Mouse (Mus musculus): ENCODE measurements around the gene Fut1.
"Not testable (repeated sequence)": the region's sequence is repeated elsewhere in the genome, so short reads cannot be mapped to it uniquely, and the experiment has no call there.

The Fut1 gene

DNA sequence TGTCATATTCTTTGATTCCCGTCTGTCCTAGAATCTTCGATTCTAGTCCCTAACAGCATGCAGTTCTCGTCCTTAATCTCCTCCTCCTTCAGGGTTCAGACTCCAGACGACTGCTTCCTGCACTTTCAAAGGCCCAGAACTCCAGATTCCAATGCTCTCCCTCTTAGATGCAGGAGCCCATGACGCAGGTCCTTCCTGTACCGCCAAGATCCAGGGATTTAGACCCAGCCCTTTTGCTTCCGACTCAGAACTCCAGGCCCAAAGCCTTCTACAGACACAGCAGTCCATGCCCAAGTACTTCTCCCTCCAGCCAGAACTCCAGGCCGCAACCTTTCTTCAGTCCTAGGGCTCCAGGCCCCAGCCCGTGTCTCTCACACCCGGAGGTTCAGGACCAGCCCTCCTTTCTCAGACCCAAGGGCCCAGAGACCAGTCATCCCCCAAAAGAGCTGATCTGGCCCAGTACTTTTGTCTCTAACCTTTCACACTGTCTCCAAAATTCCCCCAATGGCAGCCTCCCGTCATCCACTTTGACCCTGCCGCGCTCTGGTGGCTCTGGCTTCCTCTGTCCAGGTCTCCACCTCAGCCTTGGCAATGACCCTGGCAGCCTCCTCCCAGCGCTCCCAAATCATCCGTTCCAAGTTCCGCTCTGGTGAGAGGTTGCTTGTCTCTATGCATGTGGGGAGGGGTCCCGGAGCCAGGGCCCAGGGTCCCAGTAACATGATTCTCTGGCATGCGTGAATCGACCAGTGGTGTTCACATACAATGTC is 23.3 kb downstream of the Fut1 start:
- peak in 1 of 2 experiments; percentile 38 for DNase-seq

DNA sequence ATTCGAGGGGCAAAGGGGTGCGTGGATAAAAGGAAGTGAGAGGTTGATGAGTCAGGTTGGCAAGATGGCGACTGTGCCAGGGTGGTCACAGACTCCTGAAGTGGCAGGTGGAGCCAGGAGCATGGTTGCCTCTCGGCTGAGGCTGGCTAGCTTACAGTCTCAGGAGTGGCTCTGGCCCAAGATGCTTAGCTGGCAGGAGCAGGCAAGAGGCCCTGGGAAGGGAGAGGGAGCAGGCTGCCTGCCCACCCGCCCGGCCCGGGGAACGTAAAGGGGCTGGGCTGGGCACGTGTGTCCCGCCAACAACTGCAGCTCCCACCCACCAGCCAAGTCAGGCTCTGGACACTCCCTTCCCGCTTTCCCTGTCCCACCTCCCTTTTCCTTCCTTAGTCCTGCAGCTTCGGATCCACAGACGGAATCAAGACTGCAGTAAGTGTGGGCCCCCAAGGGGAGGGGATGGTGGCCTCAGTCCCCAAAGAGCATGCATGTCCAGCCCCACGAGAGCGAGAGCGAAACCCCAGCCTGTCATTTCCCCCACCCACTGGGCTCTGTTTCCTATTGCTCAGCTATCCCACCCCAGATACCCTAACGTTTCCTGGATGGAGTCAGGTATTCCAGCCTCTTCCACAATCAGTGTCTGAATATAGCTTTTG is 24.4 kb downstream of the Fut1 start:
- DNase-seq: peak in 1 of 2 experiments; percentile 61

- DNase-seq: no peak
Measured at GRCm38 (mm10) chr7:45642083-45642482, 25.0 kb downstream of the Fut1 start.

DNA sequence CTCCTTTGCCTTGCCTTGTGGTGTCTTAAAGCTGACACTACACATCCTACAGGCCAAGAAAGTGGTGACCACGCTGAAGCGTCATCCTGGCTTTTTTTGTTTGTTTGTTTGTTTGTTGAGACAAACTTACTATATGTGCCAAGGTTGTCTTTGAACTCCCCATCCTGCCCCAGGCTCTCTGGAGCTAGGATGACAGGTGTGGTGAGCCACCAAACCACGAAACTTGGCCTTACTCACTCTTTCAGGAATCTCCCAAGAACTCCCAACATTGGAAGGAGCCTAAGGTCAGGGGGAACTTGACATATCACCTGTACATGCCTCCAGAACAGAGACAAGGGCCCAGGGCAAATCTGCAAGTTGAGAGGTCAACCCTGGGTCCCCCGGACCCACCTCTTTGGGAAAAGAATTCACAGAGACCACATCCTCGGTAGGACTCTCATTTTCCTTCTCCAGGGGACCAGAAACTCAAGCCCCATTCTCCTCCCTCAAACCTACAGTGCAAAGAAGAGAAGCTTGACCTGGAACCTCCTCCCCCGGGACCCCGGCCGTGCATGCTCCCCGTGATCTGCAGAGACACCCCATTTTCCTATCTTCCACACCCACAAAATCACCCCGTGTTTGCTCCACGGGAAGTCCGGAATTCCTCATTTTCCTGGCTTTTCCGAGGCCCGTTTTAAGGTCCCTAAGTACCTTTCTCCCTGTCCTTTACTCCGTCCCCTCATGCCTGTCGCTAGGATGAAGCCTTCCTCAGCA is 25.6 kb downstream of the Fut1 start:
- DNase-seq: no peak

GRCm38 (mm10) chr7:45643441-45644178 is 26.5 kb downstream of the Fut1 start:
- peak; percentile 97 to 99 for DNase-seq

DNA sequence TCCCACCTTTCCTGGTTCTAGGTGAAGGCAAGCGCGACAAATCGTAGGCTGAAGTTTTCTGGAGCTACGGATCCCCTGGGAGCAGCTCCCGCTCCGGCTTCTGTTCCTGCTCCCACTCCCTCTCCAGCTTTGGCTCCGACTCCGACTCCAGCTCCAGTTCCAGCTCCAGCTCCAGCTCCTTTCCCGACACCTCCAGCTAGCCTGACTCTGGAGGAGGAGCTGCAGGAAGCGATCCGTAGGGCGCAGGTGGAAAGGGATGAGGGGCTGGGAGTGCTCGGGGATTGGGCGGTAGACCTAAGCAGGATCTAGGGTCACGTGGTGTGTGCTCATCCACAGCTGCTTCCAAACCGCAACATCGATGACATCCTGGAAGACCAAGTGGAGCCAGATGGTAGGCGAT is 27.1 kb downstream of the Fut1 start:
- peak; percentile 67 to 80 for DNase-seq

- DNase-seq: no peak
Measured at GRCm38 (mm10) chr7:45644872-45645590, 27.9 kb downstream of the Fut1 start.

GRCm38 (mm10) chr7:45645591-45645971 is 28.5 kb downstream of the Fut1 start:
- no peak for DNase-seq

DNA sequence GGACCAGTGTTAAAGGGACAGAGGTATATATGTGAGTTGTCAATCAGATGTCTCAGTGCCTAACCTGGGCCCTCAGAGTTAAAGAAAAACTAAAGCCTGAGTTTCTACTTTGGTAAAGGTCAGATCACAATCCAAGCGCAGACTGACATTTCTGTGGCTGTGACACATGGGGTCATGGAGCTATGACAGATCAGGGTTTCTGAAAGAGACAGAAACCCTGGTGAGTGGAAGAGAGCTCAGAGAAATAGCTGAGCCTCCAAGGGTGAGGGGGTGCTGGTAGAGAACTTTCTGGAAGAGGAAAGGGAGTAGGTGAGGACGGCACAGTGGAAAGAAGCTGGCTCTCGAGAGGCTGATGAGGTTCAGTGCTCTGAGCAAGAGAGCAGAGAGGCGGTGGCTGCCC is 29.6 kb downstream of the Fut1 start:
- DNase-seq: no peak

GRCm38 (mm10) chr7:45649351-45649750 is 32.3 kb downstream of the Fut1 start:
- DNase-seq: no peak

GRCm38 (mm10) chr7:45650484-45650883 is 33.4 kb downstream of the Fut1 start:
- not testable (repeated sequence) for DNase-seq

DNA sequence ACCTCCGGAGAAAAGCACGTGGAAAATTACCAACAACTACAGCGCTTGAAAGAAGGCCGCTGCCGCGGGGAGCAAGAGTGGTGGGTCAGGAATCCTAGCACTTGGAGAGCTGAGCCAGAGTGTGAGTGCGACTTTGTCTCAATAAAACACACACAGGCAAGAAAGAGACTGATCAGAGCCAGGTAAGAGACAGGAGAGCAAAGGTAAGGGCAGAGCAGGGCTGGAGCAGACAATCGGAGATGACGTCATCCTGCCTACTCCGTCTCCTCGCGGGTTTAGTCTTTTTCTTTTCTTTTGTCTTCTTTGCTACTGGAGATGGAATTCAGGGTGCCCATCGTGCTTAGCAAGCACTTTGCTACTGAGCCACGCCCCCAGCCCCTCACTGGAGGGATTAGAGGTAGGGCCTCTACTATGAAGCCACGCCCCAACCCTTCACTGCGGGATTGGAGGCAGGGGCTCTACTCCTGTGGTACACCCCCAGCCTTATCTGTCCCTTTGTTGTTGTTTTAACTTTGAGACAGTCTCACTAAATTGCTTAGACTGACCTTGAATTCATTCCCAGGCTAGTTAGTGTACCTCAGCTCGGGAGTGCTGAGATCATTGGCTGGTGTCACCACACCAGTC is 37.4 kb downstream of the Fut1 start:
- DNase-seq: peak in 1 of 2 experiments; percentile 41

- no peak for DNase-seq
Measured at GRCm38 (mm10) chr7:45660746-45661478, 43.8 kb downstream of the Fut1 start.

DNA sequence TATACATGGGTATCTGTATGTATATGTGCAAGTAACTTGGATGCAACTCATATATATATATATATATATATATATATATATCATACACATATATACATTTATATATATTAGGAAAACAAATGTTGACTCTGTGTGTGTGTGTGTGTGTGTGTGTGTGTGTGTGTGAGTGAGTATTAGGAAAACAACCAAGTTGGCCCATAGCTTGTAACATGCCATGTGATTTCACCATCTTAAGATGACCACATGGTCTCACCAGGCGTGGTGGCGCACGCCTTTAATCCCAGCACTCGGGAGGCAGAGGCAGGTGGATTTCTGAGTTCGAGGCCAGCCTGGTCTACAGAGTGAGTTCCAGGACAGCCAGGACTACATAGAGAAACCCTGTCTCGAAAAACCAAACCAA is 44.6 kb downstream of the Fut1 start:
- not testable (repeated sequence) for DNase-seq

- DNase-seq: no peak
Measured at GRCm38 (mm10) chr7:45665303-45666138, 48.4 kb downstream of the Fut1 start.

- DNase-seq: no peak
Measured at GRCm38 (mm10) chr7:45666161-45666560, 49.1 kb downstream of the Fut1 start, which contains the start of gene Fut2. TSS of gene Fut2 (minus strand) at chr7:45666394.

GRCm38 (mm10) chr7:45667761-45668160 is 50.7 kb downstream of the Fut1 start:
- no peak for DNase-seq

DNA sequence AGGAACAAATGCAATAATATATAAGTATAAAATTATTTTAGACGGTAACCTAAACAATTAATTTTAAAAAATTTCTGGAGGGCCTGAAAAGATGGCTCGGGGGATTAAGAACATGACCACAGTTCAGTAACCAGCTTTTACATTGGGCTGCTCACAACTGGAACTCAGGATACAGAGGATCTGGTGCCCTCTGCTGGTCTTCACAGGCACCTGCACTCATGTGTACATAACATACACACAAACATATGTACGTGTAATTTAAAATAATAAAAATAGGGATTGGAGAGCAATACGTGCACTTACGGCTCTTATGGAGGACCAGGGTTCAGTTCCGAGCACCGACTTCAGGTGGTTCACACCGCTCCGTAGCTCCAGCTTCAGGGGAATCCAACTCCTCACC is 51.8 kb downstream of the Fut1 start:
- DNase-seq: no peak

Measured in kidney, postnatal 4 days (tissue).